Mouse (Mus musculus): ENCODE results near the gene Ssna1. TPM values are rescaled to one million over a fixed set of nuclear protein-coding genes. Genes with fewer than 3 reads are reported as not detected.

Ssna1 gene
- total RNA-seq, 2 experiments from 2014 or later = 38.2 to 42.6 TPM

DNA sequence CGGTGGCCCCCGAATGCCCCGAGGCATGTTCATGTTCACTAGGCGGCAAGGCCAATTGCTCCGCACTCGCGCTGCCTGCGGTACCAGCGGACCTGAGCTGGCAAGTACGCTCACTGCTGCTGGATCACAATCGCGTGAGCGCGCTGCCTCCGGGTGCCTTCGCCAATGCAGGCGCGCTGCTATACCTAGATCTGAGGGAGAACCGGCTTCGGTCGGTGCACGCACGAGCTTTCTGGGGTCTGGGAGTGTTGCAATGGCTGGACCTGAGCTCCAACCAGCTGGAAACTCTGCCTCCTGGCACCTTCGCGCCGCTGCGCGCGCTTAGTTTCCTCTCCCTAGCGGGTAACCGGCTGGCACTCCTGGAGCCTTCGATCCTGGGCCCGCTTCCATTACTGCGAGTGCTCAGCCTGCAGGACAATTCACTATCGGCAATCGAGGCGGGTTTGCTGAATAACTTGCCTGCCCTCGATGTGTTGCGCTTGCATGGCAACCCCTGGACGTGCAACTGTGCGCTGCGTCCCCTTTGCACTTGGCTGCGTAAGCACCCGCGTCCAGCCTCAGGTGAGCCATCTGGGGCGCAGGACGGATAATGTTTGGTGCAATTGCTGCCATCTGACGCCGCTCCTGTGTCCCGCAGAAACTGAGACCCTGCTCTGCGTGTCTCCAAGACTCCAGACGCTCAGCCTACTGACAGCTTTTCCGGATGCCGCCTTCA, 18.0 kb upstream of the Ssna1 start:
- DNase-seq = peak in 1 of 2 experiments; percentile 42

DNA sequence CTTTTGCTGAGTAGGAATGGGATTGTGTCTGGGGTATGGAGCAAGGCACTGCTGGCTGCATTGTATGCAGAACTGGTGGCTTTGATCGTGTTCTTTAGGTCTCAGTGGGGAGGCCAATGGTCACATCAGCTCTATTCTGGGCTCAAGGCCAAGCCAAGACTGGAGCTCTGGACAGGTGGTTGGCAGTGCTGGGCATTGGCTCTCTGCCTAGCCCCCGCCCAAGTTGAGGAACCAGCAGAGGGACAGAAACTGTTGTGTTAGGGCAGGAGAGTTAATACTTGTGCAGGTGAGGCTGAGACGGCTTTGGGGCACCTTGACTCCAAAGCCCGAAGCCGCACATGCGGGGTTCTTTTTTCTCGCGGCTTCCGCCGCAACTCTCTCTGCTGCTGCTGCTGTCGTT, 17.4 kb upstream of the Ssna1 start, which contains the start of gene Lrrc26:
Lrrc26 (plus strand) TSS at position 265 of the 400 bp plus-strand sequence.
- peak in 1 of 2 experiments; percentile 45 for DNase-seq

DNA sequence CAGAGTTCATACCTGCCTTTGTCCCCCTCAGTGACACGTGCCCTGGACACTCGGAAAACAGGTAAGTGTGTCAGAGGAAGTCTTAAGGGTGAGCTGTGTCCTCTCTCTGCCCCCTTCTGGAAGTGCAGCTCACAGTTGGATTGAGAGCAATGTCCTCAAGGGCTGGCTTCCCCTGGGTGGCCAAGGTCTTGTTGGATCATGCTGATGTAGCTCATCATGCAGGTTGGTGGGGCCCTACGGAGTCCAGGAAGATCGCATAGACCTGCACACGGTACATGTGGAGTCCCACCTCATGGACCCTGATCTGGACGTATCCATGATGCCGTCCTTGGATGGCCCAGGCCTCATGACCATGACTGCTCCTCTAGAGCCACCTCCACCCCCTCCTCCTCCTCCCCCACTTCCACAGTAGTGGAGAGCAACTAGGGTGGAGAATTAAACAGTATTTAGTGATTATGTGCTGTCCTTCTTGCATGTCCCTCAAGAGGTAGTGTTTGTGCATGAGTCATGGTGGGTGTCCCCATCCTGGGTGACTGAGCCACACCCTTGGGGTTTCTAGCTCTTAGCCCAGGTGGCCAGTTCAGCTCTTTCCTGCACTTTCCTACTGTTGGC, 16.6 kb upstream of the Ssna1 start:
- no peak for DNase-seq

DNA sequence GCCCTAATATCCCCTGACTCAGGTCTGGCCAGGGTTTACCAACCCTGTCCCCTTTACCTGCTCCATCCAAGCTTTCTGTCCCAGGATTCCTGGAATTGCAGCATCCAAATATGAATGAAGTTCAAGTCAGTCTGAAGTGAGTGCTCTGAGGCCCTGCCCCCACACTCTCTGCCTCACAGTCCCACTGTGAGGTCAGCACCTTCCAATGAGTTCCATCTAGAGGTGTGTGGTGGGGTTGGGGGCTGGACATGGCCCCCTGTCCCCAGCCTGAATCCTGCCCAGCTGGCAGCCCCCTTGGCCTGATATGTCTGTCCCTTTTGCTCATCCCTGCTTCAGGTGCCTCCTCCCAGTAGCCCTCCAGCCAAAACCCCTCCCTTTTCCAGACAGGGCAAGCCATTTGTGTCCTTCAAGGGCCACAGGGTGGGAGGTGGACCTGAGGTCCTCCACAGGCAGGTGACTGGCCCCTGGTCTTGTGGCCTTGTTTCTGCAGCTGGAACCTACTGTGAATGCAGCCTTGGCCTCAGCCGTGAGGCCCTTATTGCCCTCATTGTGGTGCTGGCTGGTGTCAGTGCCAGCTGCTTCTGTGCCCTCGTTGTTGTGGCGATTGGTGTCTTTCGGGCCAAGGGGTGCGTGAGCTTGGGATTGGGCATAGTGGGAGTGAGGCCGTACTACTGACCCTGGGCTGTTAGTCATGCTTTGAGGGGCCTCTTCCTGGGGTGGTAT, 15.8 kb upstream of the Ssna1 start, which contains the start of gene Tmem210:
Tmem210 (plus strand) TSS at position 219 of the 723 bp plus-strand sequence.
- no peak for DNase-seq

DNA sequence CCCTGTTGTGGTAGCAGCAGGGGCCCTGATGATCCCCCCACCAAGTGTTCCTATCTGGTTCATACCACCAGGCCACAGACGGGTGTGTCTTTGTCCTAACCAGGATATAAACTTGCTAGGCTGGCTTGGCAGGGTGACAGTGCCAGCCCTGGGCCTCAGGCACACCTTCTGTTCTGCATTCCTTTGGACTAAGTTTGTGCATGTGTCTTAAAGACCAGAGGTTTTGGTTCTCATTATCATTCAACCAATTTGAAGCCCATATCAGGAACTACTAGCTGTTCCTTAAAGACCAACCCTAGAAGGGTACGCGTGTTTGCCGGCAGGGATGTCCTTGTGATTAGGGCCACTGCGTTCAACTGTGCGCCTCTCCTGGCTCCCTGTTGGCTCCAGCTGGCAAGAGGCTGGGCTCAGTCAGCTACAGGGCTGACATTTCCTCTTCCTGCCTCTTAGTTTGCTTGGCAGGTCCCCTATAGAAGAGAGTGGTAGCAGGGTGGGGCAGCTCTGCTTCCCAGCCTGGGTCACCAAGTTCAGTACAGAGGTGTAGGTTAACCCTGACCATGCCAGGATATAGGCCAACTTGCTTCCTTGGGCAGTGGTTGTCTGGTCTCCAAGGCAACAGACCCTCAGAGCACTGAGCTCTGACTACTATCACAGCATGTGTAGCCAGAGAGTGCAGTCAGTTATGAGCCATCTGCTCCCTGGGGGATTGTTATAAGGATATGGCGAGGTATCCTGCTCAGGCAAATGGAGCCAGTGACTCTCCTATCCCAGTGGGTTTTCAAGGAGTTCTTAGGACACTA, 14.8 kb upstream of the Ssna1 start:
- peak; percentile 36 to 56 for DNase-seq

DNA sequence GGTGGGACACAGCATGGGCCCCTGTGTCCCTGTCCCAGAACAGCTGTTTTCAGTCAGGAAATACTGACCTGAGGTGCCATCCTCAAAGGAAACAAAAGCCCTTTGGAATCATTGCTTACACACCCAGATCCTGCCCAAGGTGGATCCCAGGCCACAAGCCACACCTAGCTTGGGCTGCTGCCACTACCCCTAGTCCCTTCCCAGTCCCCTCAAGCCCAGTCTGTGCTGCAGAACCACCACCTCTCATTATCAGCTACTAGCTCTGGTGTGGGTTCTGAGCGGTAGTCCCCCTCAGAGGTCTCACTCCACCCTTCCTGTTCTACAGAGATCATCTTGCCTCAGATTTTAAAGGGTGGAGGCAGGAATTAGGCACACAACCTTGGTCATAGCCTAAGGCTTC, 14.1 kb upstream of the Ssna1 start:
- no peak for DNase-seq

DNA sequence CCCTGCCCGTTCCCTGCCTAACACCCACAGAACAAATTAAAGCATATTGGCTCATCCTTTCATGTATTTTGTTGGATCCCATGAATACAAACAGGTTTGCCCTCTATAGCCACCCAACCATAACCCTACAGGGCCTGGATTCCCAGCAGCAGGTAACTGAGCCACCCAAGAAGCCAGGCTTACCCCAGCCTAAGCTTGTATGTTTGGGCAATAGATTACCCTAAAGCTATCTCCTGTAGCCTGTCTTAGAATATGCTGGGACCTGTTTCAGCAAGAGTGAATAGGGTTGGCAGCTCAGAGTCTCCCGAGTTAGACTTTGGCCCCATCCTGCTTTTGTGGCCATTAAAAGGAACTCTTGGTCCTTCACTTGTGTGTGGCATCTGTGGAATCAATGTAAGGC, 13.3 kb upstream of the Ssna1 start:
- DNase-seq = no peak

DNA sequence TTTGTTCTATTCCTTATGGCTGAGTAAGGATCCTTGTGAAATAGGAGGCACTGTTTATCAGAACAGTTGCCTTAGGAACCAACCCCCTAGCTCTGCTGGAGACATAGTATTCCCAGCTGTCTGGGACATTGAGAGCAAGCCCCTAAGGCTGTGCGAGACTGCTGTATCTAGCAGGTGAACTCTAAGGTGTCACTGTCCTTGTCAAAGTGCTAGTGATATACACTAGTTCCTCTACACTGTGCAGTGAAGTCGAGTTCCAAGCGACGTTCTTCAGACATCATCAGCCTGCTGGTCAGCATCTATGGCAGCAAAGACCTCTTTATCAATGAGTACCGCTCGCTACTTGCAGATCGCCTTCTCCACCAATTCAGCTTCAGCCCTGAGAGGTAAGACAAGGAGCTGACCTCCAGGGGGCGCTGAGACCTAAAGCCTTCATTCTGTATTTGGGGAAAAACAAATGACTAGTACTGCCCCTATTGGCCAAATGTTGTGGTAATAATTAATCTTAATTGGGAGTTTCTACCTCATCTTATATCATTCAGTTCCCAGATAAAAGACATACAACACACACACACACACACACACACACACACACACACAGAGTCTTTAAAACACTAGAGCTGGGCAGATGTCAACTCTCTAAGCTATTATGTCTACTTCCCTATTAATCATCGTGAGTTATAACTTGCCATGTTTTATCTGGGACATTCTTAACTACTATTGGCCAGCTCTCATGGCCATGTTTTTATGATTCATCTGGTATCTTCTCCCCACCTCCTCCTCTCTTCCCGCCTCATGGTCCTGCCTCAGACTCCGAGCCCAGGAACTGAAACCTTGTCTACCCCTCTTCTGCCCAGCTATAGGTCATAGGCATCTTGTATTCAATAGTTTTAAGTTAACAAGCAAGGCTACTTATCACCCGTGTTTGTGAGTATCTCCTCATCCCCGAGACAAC, 7.0 kb upstream of the Ssna1 start:
- peak; percentile 73 to 90 for DNase-seq

DNA sequence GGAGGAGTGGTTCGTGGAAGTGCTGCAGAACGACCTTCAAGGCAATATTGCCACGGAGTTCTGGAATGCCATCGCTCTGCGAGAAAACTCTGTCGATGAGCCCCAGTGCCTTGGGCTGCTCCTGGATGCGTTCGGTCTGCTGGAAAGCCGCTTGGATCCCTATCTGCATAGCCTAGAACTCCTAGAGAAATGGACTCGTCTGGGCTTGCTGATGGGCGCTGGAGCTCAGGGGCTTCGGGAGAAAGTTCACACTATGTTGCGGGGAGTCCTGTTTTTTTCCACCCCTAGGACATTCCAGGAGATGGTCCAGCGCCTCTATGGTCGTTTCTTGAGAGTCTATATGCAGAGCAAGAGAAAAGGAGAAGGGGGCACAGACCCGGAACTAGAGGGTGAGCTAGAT, 772 bp upstream of the Ssna1 start:
- no peak for DNase-seq

DNA sequence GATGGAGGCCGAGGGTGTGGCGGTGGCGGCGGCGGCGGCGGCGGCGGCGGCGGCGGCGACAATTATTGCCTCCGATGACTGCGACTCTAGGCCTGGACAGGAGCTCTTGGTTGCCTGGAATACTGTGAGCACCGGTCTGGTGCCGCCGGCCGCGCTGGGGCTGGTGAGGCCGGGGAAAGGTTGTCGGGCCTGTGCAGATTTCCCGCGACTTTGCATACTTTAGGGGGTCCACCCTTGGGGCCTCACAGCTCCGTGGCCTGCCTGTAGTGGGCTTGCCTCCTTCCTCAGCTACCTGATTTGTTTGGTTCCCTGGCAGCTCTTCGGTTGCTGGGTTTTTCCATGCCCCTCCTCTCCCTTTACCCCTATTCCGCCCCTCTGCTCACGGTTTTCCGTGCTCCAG, 277 bp upstream of the Ssna1 start:
- no peak for DNase-seq

DNA sequence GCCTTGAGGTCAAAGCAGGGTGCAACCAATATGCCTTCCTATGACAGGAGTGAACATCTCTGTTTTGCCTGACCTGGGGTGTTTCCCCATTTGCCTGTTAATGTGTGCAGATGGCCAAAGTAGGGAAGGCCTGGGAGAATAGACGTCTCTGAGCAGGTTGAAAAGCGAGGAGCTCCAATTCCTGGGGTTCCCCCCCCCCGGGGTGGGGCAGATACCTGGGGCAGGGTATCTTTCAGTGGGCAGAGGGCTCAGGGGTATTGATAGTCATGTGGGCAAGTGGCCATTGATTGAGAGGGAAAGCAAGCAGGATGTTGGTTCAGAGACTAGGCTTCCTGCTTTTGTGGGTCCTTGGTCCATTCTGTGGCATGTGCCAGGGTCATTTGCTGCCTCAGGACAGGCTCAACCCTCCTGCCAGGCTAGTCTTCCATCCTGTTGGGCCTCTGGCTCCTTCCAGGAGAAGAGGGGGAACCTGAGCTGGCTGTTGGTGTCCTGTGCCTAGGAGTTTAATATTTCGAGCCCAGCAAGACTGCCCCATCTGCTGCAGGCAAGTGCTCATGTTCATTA, 4.4 kb downstream of the Ssna1 start:
- no peak for DNase-seq

DNA sequence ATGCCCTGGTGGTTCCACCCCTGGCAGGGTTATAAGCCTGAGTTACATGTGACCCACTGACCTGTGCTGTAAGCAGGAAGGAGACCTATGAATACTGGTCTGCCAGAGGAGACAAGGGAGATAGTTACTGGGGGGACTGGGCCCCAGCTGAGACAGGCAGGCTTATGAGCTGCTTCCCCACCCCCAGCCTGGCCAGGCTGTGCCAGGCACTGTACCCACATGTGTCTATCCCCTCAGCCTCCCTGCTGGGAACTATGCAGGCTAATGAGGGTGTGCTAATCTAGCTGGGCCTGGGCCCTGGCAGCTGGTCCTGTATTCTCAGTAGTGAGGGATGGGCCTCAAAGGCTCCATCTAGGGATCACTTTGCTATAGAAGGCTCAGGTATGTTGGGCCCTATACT, 5.0 kb downstream of the Ssna1 start:
- no peak for DNase-seq

DNA sequence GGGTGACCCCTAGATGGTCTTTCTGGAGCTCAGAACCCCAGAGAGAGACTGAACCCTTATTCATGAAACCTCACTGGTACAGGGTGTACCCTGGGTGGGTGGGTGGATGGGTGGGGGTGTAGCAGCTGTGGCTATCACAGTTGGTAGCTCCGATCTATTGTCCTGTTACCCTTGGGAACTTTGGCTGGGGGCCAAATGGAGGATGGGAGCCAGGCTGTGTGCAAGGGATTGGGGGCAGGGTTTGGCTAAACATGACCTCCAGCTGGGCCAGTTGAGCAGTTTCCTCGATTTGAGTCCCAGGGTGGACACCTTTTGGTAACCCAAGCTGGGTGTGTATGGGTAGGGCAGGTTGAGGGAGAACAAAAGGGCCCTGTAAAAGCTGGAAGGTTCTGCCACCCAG, 5.5 kb downstream of the Ssna1 start:
- peak; percentile 59 to 73 for DNase-seq

DNA sequence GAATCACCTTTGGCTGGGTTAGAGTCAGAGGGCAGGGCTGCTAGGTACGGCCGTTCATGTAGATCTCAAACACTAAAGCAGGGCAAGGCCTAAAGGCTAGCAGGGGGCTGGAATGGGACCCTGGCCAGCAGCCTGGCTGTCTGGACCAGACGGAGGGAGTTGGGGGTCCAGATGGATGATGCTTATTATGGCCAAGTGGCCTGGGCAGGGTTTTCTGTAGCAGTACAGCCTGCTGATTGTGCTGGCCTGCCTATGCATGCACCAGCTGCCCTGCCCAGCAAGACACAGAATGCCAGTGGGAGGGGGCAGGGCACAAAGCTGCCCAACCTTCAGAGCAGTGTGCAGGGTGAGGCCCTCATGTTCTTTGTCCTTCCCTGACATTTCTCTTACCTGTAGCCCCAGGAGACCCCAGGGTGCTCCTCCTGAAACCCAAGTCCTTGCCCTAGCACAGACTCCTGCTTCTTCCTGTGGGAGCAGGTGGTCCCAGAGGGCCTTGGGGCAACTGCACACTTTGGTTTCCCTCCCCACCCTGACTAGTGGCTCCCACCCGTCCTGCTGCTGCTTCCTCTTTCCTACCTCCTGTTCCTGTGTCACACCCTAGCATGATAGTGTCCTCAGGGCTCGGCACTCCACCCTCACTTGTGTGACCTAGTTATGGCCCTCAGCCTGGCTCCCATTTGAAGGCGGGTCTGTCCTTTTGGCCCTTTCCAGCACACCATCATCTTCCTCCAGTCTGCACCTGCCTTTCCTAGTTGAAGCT, 6.2 kb downstream of the Ssna1 start:
- DNase-seq = peak; percentile 49 to 76

DNA sequence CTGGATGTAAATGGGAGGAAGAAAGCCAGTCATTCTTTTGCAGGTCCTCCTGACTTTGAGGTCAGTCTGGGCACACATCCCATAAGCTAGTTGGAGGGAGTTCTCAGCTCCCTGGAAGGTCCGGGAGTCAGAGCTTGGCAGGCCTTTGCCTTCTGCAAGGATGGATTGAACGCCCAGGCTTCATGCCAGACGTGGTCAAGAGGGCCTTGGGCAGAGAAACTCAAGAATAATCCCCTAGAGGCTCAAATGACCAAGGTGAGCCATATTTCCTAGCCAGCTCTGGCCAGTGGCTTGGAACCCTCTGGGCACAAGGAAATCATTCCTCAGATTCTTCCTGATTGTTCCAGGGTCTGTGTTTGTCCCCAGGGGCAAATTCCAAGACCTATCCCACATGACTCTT, 7.4 kb downstream of the Ssna1 start:
- no peak for DNase-seq

DNA sequence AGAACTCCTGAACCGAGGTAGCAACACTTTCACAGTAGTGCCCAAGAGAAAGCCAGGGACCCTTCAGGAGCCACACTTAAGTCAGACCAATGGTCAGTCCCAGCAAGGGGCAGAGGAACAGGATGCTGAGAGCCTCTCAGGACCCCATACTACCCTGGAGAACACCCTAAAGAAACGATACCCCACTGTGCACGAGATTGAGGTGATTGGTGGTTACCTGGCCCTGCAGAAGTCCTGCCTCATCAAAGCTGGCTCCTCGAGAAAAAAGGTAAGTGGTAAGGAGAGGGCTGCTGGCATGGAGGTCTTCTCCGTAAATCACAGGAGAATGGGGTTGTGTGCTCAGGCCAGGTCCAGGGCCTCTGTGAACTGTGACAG, 8.0 kb downstream of the Ssna1 start:
- DNase-seq = no peak

DNA sequence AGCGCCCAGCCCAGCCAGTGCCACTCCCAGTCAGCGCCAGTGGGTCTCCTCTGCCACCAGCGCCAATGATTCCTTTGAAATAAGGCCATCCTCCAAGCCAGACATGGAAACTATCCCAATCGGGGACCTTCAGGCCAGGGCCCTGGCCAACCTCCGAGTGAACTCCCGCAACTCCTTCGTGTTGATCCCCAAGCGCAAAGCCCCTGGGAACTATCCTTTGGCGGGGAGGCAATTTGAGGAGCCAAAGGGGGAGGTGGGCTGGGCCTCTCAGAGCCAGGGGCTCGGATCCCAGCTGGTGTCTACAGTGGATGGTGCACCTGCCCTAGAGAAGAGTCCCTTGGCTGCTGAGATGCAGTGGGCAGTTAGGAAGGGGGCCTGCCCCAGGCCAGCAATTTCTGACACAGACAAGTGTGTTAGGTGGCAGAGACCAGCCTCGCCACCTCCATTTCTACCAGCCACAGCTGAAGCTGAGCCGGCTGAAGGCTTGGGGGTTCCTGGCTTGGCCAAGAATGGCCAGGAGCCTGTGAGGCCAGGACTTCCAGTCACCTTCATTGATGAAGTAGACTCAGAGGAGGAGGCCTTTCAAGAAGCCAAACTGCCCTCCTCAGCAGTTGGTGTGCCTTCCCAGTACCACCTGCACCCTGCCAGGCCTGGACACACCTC, 8.5 kb downstream of the Ssna1 start:
- no peak for DNase-seq

DNA sequence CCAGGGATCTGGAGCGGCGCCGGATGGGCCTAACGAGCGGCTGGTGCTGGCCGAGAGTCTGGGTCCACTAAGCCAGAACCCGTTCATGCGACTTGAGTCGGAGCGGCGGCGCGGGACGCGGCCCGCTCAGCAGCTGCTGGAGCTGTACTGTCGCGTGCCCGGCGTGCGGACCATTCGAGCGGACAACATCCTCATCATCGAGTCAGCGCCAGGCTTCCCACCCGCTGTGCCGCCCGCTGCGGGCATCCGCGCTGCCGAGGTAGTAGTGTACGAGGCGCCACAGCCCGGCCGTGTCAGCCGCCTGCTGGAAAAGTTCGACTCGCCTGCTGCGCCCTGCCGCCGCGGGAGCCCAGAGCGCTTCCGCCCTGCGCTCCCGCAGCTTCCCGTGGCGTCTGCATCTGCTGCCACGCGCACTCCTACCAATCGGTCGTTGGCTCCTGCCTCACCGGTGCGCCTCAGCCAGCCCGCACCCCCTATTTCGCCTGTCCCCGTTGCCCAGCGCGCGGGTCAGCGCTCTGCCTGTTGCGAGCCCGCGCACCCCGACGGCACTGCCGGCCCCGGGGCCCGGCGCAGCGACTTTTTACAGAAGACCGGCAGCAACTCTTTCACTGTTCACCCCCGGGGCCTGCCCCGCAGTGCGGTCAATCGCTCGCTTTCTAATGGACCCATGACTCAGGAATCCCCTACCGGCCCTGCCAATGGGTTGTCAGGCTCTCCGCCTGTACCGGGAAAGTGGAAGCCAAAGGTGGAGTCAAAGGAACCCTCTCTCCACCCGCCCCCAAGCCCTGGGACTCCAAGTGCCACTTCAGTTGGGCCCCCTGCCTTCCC, 9.2 kb downstream of the Ssna1 start:
- DNase-seq = peak; percentile 26 to 35
